Mouse (Mus musculus) cerebellum, adult 2 months (tissue): Measurements from ENCODE around the gene Cltb. TPM values are rescaled to one million over a fixed set of nuclear protein-coding genes. Genes with fewer than 3 reads are reported as not detected.

Experiments
- DNase-seq, 2 experiments: peaks; one replicate each; pipeline ENCODE4 v3.0.0; 2021
- H3K27ac ChIP-seq: fragments of 200-500 bp; 2 replicates; pipeline ENCODE4 v1.5.1; 2012; ENCODE audit warnings: low read length, control low read depth, inconsistent platforms; ENCODE audit not compliant: insufficient read depth
- H3K27me3 ChIP-seq: fragments of 200-500 bp; 2 replicates; pipeline ENCODE4 v1.6.1; 2012; ENCODE audit warnings: inconsistent platforms, mild to moderate bottlenecking, low read length, moderate library complexity; ENCODE audit not compliant: control insufficient read depth, insufficient read depth
- H3K4me1 ChIP-seq: fragments of 200-500 bp; 2 replicates; pipeline ENCODE4 v1.6.1; 2011; ENCODE audit warnings: low read length; ENCODE audit not compliant: control insufficient read depth, insufficient read depth
- H3K4me3 ChIP-seq: fragments of 200-500 bp; replicated peaks from 2 replicates; pipeline ENCODE3; 2011; ENCODE audit warnings: mild to moderate bottlenecking, low read depth, low read length, control low read depth; ENCODE audit not compliant: insufficient read depth
- CTCF ChIP-seq: fragments of 200-500 bp; IDR thresholded peaks from 2 replicates; pipeline ENCODE4 v1.5.1; 2011; ENCODE audit warnings: low read depth, mild to moderate bottlenecking, control low read depth, low read length, moderate library complexity, borderline replicate concordance; ENCODE audit not compliant: insufficient read depth
- POLR2A ChIP-seq: fragments of 200-500 bp; IDR thresholded peaks from 2 replicates; pipeline ENCODE4 v1.6.1; 2011; ENCODE audit warnings: low read length, control low read depth, borderline replicate concordance; ENCODE audit not compliant: insufficient read depth
- WGBS: fragments of 180-500 bp; shearing (Covaris S2); methylation state at CpG from one replicate; pipeline ENCODE4 v1.1.7; 2018; 5-methylcytosine and 5-hydroxymethylcytosine counted together
- polyA plus RNA-seq: library from polyadenylated mRNA; depleted of rRNA; stranded (reverse); fragments of >200 nt; gene quantifications from 2 replicates; pipeline ENCODE4 v1.2.3, GENCODE M21; 2012

Gene Cltb
- polyA plus RNA-seq, 1 experiment = 435 TPM

GRCm38 (mm10) chr13:54591776-54592356 lies 19.3 kb downstream of the Cltb start:
- Histone ChIP-seq H3K27ac (no peak overlapping the region), H3K4me1 (peaks cover 5% of the 10 kb centered on the region), H3K4me3 (no peak overlapping the region), H3K27me3 (no peaks in the 10 kb centered on the region)
- no peak for DNase-seq
- no peak for TF ChIP-seq CTCF
- TF ChIP-seq POLR2A = peak; percentile 24; the same call in 1 of the 2 replicates
- WGBS = 82% methylated on average over 8 of the region's 8 CpGs

- Histone ChIP-seq H3K27ac (peak within 1 kb of the TSS; percentile 76), H3K4me1 (peaks cover 5% of the 10 kb centered on the region), H3K4me3 (peak within 1 kb of the TSS; percentile 70), H3K27me3 (no peaks in the 10 kb centered on the region)
- TF ChIP-seq CTCF = no peak
- TF ChIP-seq POLR2A = peak; percentile 69; the same call in 1 of the 2 replicates
- under 1% methylated on average over 51 of the region's 51 CpGs for WGBS
- DNase-seq = peak; percentile 97 to 99
Measured at GRCm38 (mm10) chr13:54589996-54590951, 20.9 kb downstream of the Cltb start, which contains the start of the genes Nop16 and Higd2a. Gene Nop16 (minus strand): TSS chr13:54590090. Gene Higd2a (plus strand): TSS chr13:54590207.

- peaks cover 5% of the 10 kb centered on the region for H3K4me1 ChIP-seq
- DNase-seq = no peak
- TF ChIP-seq CTCF (no peak), POLR2A (no peak)
- peak overlapping the region; percentile 70 for H3K4me3 ChIP-seq
- H3K27ac ChIP-seq = no peak overlapping the region
- whole genome bisulfite sequencing = 2% methylated on average over 24 of the region's 24 CpGs
- H3K27me3 ChIP-seq = no peaks in the 10 kb centered on the region
Measured at GRCm38 (mm10) chr13:54589414-54589995, 21.6 kb downstream of the Cltb start.

- TF ChIP-seq POLR2A (no peak), CTCF (no peak)
- DNase-seq = no peak
- H3K27ac ChIP-seq = no peak overlapping the region
- H3K27me3 ChIP-seq = no peaks in the 10 kb centered on the region
- no peak overlapping the region for H3K4me3 ChIP-seq
- WGBS = 87% methylated on average over 11 of the region's 11 CpGs
- peaks cover 2% of the 10 kb centered on the region; the same call in 1 of the 2 replicates for H3K4me1 ChIP-seq
Measured at GRCm38 (mm10) chr13:54585831-54586230, 25.3 kb downstream of the Cltb start.

GRCm38 (mm10) chr13:54582860-54583259 lies 28.3 kb downstream of the Cltb start:
- no peak overlapping the region for H3K27ac ChIP-seq
- TF ChIP-seq CTCF (no peak), POLR2A (no peak)
- H3K27me3 ChIP-seq = no peaks in the 10 kb centered on the region
- no peak for DNase-seq
- WGBS = 84% methylated on average over 5 of the region's 5 CpGs
- peaks cover 6% of the 10 kb centered on the region for H3K4me1 ChIP-seq
- no peak overlapping the region for H3K4me3 ChIP-seq

- TF ChIP-seq CTCF (no peak), POLR2A (no peak)
- Histone ChIP-seq H3K4me3 (no peak overlapping the region), H3K4me1 (peaks cover 6% of the 10 kb centered on the region), H3K27me3 (no peaks in the 10 kb centered on the region), H3K27ac (no peak overlapping the region)
- WGBS = 24% methylated on average over 10 of the region's 10 CpGs
- DNase-seq = no peak
Measured at GRCm38 (mm10) chr13:54582126-54582525, 29.0 kb downstream of the Cltb start.

- H3K4me1 ChIP-seq = peaks cover 6% of the 10 kb centered on the region
- WGBS = 20% methylated on average over 2 of the region's 2 CpGs
- H3K27me3 ChIP-seq = no peaks in the 10 kb centered on the region
- H3K4me3 ChIP-seq = no peak overlapping the region
- DNase-seq = no peak
- TF ChIP-seq POLR2A = no peak
- TF ChIP-seq CTCF = no peak
- no peak overlapping the region for H3K27ac ChIP-seq
Measured at GRCm38 (mm10) chr13:54581385-54581784, 29.8 kb downstream of the Cltb start.
